Mouse (Mus musculus): ENCODE results near the gene Stub1. TPM values are rescaled to one million over a fixed set of nuclear protein-coding genes. Genes with fewer than 3 reads are reported as not detected.

Gene Stub1
- 335 and 367 TPM in 2 replicates for polyA plus RNA-seq (2014; fragmentation: Nextera tagmentation; extraction: Ambion mirVana)

DNA sequence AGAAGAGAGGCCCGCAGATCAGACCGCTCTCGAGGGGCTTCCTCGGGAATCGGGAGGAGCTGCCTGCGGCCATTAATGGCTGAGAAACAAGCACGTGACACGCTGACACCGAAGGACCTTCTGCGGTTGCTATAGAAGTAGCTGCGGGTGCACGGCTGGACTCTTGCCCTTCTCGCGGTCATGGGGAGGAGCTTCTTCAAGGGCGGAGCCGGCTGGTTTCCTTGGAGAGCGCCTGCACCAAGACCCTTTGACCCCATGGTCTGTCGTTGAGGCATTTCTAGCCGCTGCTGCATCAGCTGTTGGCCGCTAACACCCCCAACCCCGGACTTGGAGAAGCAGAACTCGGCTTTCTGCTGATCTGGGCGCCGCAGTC is at the start of gene Stub1:
Gene Stub1 (minus strand): TSS at position 114 of the 373 bp plus-strand sequence.
- no peaks in the 10 kb centered on the region for H3K27me3 ChIP-seq (ENCODE audit: insufficient read depth, low read length)
- WGBS = under 1% methylated on average over 24 of the region's 24 CpGs
- H3K4me2 ChIP-seq = peak within 1 kb of the TSS; percentile 98
- no peak for TF ChIP-seq CTCF (IDR thresholded peaks at IDR 0.05; ENCODE audit: low read depth)
- no peaks in the 10 kb centered on the region for H3K9me3 ChIP-seq (ENCODE audit: low read depth, low read length)
- H3K4me1 ChIP-seq (ENCODE audit: insufficient read depth) = peaks cover 46% of the 10 kb centered on the region
- peak within 1 kb of the TSS; percentile 82 for H3K4me3 ChIP-seq (ENCODE audit: low read depth, low read length)
- peaks cover 47% of the 10 kb centered on the region for H3K36me3 ChIP-seq (ENCODE audit: insufficient read depth)
- ATAC-seq (ENCODE audit: insufficient read depth) = peak; percentile 63
- peak within 1 kb of the TSS; percentile 79 for H3K9ac ChIP-seq
- peak within 1 kb of the TSS; percentile 97 for H3K27ac ChIP-seq (ENCODE audit: low read depth)
- DNase-seq = peak; percentile 95

DNA sequence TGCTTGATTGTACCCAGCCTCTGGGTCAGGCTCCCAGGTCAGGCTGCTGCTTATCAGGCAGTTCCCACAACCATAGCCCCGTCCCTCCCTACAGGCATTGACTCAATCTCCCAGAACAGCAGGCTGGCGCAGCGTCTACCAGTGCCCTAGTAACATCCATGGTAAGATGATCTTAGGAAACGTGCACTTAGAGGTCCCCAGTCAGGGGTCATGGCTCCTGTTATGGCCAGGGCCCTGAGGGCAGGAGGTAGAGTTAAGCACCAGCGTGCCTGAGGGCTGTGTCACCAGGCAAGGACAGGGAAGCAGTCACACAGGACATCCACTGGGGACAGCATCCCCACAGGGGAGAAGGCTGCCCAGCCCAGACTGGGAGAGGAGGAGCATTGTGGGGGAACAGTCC is 49.1 kb upstream of the Stub1 start:
- Histone ChIP-seq H3K27me3 (ENCODE audit: insufficient read depth, low read length) (no peaks in the 10 kb centered on the region), H3K4me2 (no peak overlapping the region), H3K9me3 (ENCODE audit: low read depth, low read length) (no peaks in the 10 kb centered on the region), H3K9ac (no peak overlapping the region), H3K4me3 (ENCODE audit: low read depth, low read length) (no peak overlapping the region), H3K36me3 (ENCODE audit: insufficient read depth) (peaks cover 66% of the 10 kb centered on the region), H3K27ac (ENCODE audit: low read depth) (no peak overlapping the region), H3K4me1 (ENCODE audit: insufficient read depth) (no peaks in the 10 kb centered on the region)
- DNase-seq (no peak), ATAC-seq (ENCODE audit: insufficient read depth) (no peak)
- TF ChIP-seq CTCF (IDR thresholded peaks at IDR 0.05; ENCODE audit: low read depth) = no peak
- WGBS = 40% methylated on average over 5 of the region's 5 CpGs

DNA sequence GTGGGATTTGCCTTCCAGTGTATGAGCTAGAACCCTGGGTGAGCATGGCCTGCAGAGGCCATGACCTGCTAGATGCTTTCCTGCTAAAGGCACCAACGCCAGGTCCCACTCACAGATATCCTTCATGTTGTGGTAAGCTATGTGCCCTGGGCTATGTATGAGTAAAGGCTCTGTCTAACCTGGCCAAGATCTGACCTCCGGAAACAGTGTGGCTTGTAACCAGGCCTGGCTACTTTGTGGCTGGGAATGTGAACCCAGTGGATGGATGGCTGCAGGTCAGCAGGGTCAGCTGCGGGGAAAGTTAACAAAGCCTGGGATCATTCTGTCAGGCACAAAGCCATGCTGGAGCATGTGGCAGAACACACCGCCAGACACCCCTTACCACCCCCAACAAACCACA is 48.5 kb upstream of the Stub1 start:
- Histone ChIP-seq H3K27me3 (ENCODE audit: insufficient read depth, low read length) (no peaks in the 10 kb centered on the region), H3K4me3 (ENCODE audit: low read depth, low read length) (no peak overlapping the region), H3K4me2 (no peak overlapping the region), H3K9ac (no peak overlapping the region), H3K36me3 (ENCODE audit: insufficient read depth) (peaks cover 66% of the 10 kb centered on the region), H3K9me3 (ENCODE audit: low read depth, low read length) (no peaks in the 10 kb centered on the region), H3K4me1 (ENCODE audit: insufficient read depth) (no peaks in the 10 kb centered on the region), H3K27ac (ENCODE audit: low read depth) (0 out of 2 replicates have a peak overlapping the region, but pooled peaks have one; percentile 30)
- DNase-seq (no peak), ATAC-seq (ENCODE audit: insufficient read depth) (no peak)
- 32% methylated on average over 4 of the region's 4 CpGs for WGBS
- TF ChIP-seq CTCF (IDR thresholded peaks at IDR 0.05; ENCODE audit: low read depth) = no peak

DNA sequence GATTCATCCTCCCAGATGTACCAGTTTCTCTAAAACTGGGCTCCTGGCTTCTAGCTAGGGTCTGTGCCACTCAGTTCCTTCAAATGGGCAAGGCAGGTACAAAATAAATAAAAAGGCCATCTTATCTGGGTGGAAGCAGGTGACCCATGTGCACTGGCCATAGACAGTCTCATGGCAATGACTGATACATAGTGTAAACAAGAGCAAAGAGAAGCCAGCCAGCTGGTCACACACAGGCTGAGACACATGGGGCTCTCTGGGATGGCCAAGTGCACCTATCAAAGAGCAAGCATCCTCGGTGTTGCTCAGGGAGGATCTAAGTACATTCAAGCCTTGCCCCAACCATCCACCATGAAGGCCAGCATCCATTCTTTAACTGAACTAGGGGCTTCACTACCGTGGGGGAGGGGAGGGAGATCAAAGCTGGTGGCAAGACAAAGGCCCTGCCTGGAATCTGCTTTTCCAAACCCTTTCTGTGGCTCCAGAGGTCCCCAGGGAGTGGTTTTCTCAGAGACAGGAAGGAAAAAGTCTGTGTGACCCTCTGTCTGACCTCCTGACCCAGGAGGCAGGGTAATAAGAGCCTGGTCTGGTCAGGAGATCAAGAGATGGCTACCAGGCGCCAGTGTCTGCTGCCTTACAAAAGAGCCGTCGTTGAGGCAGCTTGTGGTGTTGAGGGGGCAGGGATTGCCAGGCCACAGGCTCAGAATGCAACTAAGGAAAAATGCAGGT is 47.9 kb upstream of the Stub1 start:
- Histone ChIP-seq H3K9ac (no peak overlapping the region), H3K4me3 (ENCODE audit: low read depth, low read length) (no peak overlapping the region), H3K4me1 (ENCODE audit: insufficient read depth) (peaks cover 4% of the 10 kb centered on the region; the same call in 1 of the 2 replicates), H3K27ac (ENCODE audit: low read depth) (0 out of 2 replicates have a peak overlapping the region, but pooled peaks have one; percentile 30), H3K4me2 (no peak overlapping the region), H3K9me3 (ENCODE audit: low read depth, low read length) (no peaks in the 10 kb centered on the region), H3K27me3 (ENCODE audit: insufficient read depth, low read length) (no peaks in the 10 kb centered on the region), H3K36me3 (ENCODE audit: insufficient read depth) (peaks cover 66% of the 10 kb centered on the region)
- no peak for TF ChIP-seq CTCF (IDR thresholded peaks at IDR 0.05; ENCODE audit: low read depth)
- WGBS = 14% methylated on average over 5 of the region's 5 CpGs
- DNase-seq = no peak
- ATAC-seq (ENCODE audit: insufficient read depth) = no peak

DNA sequence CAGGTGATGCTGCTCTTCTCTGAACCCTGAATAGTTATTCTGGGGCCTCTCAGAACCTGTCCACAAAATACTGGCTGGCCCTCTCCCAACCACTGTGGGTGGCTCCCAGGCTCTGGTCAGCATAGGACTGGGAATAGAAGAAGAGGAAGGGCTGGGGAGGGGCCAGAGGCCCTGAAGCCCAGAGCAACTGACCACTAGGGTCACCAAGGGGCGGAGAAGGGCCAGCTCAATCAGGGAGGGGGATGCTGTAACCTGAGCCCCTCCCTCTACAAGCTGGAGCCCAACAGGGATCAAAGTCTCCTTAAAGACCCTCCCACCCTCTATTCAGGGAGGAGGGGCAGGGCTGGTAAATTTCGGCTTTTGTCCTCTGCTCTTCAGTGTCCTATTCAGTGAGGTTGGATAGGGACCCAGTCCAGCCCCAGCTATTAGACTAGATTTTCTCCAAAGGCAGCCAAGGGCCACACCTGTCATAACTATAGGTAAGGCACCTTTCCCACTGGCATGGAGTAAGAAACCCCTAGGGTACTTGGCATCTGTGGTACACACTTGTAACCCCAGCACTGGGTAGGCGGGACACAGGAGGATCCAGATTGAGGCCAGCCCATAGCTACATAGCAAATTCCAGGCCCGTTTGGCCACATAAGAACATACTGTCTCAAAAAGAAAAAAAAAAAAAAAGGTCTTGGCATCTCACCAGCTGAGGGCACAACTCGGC is 47.1 kb upstream of the Stub1 start, which contains the start of gene Wfikkn1:
Gene Wfikkn1 (minus strand): TSS at position 663 of the 715 bp plus-strand sequence.
- H3K9ac ChIP-seq = no peak within 1 kb of the TSS

GRCm38 (mm10) chr17:25879750-25880149 is 46.5 kb upstream of the Stub1 start:
- ATAC-seq (ENCODE audit: insufficient read depth) (no peak), DNase-seq (no peak)
- H3K9ac ChIP-seq = no peak overlapping the region
- peaks cover 60% of the 10 kb centered on the region for H3K36me3 ChIP-seq (ENCODE audit: insufficient read depth)
- WGBS = 75% methylated on average over 8 of the region's 8 CpGs
- no peaks in the 10 kb centered on the region for H3K27me3 ChIP-seq (ENCODE audit: insufficient read depth, low read length)
- H3K4me1 ChIP-seq (ENCODE audit: insufficient read depth) = peaks cover 7% of the 10 kb centered on the region; the same call in 1 of the 2 replicates
- H3K9me3 ChIP-seq (ENCODE audit: low read depth, low read length) = no peaks in the 10 kb centered on the region
- H3K4me2 ChIP-seq = no peak overlapping the region
- no peak overlapping the region for H3K27ac ChIP-seq (ENCODE audit: low read depth)
- H3K4me3 ChIP-seq (ENCODE audit: low read depth, low read length) = no peak overlapping the region
- no peak for TF ChIP-seq CTCF (IDR thresholded peaks at IDR 0.05; ENCODE audit: low read depth)

More for the DNA sequence above, 47.1 kb upstream of the Stub1 start, which contains the start of gene Wfikkn1:
- Histone ChIP-seq H3K4me3 (ENCODE audit: low read depth, low read length) (no peak within 1 kb of the TSS), H3K4me2 (no peak within 1 kb of the TSS), H3K27ac (ENCODE audit: low read depth) (0 out of 2 replicates have a peak within 1 kb of the TSS, but pooled peaks have one; percentile 30), H3K9me3 (ENCODE audit: low read depth, low read length) (no peaks in the 10 kb centered on the region), H3K4me1 (ENCODE audit: insufficient read depth) (peaks cover 7% of the 10 kb centered on the region; the same call in 1 of the 2 replicates), H3K36me3 (ENCODE audit: insufficient read depth) (peaks cover 66% of the 10 kb centered on the region), H3K27me3 (ENCODE audit: insufficient read depth, low read length) (no peaks in the 10 kb centered on the region)
- no peak for TF ChIP-seq CTCF (IDR thresholded peaks at IDR 0.05; ENCODE audit: low read depth)
- WGBS = 38% methylated on average over 5 of the region's 5 CpGs
- ATAC-seq (ENCODE audit: insufficient read depth) (no peak), DNase-seq (no peak)

- Histone ChIP-seq H3K27me3 (ENCODE audit: insufficient read depth, low read length) (no peaks in the 10 kb centered on the region), H3K4me2 (no peak overlapping the region), H3K9me3 (ENCODE audit: low read depth, low read length) (no peaks in the 10 kb centered on the region), H3K4me3 (ENCODE audit: low read depth, low read length) (no peak overlapping the region), H3K4me1 (ENCODE audit: insufficient read depth) (peaks cover 7% of the 10 kb centered on the region; the same call in 1 of the 2 replicates), H3K36me3 (ENCODE audit: insufficient read depth) (peaks cover 55% of the 10 kb centered on the region), H3K27ac (ENCODE audit: low read depth) (no peak overlapping the region), H3K9ac (no peak overlapping the region)
- ATAC-seq (ENCODE audit: insufficient read depth) = no peak
- 52% methylated on average over 4 of the region's 4 CpGs for WGBS
- peak; percentile 58 for TF ChIP-seq CTCF (IDR thresholded peaks at IDR 0.05; ENCODE audit: low read depth)
- peak; percentile 39 for DNase-seq
Observed at GRCm38 (mm10) chr17:25879261-25879660, 46.1 kb upstream of the Stub1 start.

Measured in lung, embryonic 14.5 days (tissue).